Mouse (Mus musculus) spleen, embryonic (tissue): ENCODE measurements around the gene Gadd45a.

ENCODE experiments used
- CTCF ChIA-PET: fragments of 350-600 bp; sonication (Branson Sonifier 250); formaldehyde crosslinking; loops from one replicate; lab custom pipeline; 2022; lab: Charles Lee

The Gadd45a gene

GRCm38 (mm10) chr6:66987643-66988042 is 49.6 kb downstream of the Gadd45a start:
- CTCF ChIA-PET = no interaction called here

- CTCF ChIA-PET = no interaction called here
These were observed 51.2 kb downstream of the Gadd45a start for GRCm38 (mm10) chr6:66986063-66986462.

GRCm38 (mm10) chr6:66985500-66985899 is 51.8 kb downstream of the Gadd45a start:
- CTCF ChIA-PET = no interaction called here
